Mouse (Mus musculus) midbrain, postnatal 0 days (tissue): ENCODE results near the gene Tbc1d32. TPM values are rescaled to one million over a fixed set of nuclear protein-coding genes. Genes with fewer than 3 reads are reported as not detected.

Experiments used
- ATAC-seq: fragments of 200-750 bp; cut with Nextera tagmentation; 2 replicates; pipeline ENCODE4 v1.8.0; 2017; ENCODE audit warnings: moderate number of reproducible peaks, mild to moderate bottlenecking, moderate TSS enrichment, moderate library complexity; ENCODE audit not compliant: low FRiP score
- DNase-seq: peaks from one replicate; pipeline ENCODE4 v3.0.0-alpha.2; 2015; ENCODE audit warnings: low spot score
- H3K27ac ChIP-seq: fragments of 300-500 bp; sonication (generic); 2 replicates; pipeline ENCODE4 v1.5.1; 2014; ENCODE audit warnings: low read depth, mild to moderate bottlenecking, low read length, mixed read lengths
- H3K27me3 ChIP-seq: fragments of 300-500 bp; sonication (generic); 2 replicates; pipeline ENCODE4 v1.6.1; 2014; ENCODE audit warnings: low read length, control low read depth, mixed read lengths; ENCODE audit not compliant: insufficient read depth
- H3K36me3 ChIP-seq: fragments of 300-500 bp; sonication (generic); 2 replicates; pipeline ENCODE4 v1.6.1; 2014; ENCODE audit warnings: low read length, control low read depth, mixed read lengths; ENCODE audit not compliant: insufficient read depth
- H3K4me1 ChIP-seq: fragments of 300-500 bp; sonication (generic); 2 replicates; pipeline ENCODE4 v1.6.1; 2014; ENCODE audit warnings: mild to moderate bottlenecking, control low read depth, antibody characterized with exemption, low read length, mixed read lengths; ENCODE audit not compliant: insufficient read depth
- H3K4me2 ChIP-seq: fragments of 300-500 bp; sonication (generic); 2 replicates; pipeline ENCODE4 v1.6.1; 2014; ENCODE audit warnings: low read depth, mild to moderate bottlenecking, low read length, mixed read lengths; ENCODE audit not compliant: poor library complexity, severe bottlenecking
- H3K4me3 ChIP-seq: fragments of 300-500 bp; sonication (generic); 2 replicates; pipeline ENCODE4 v1.5.1; 2014; ENCODE audit warnings: low read depth, mild to moderate bottlenecking, low read length, moderate library complexity
- H3K9ac ChIP-seq: fragments of 300-500 bp; sonication (generic); replicated peaks from 2 replicates; pipeline ENCODE4 v1.6.1; 2014; ENCODE audit warnings: mild to moderate bottlenecking, low read length, moderate library complexity, mixed read lengths; ENCODE audit not compliant: poor library complexity, severe bottlenecking
- H3K9me3 ChIP-seq: fragments of 300-500 bp; sonication (generic); 2 replicates; pipeline ENCODE4 v1.6.1; 2016; ENCODE audit warnings: low read length, control low read depth
- CTCF ChIP-seq: IDR thresholded peaks from 2 replicates; pipeline ENCODE4 v1.5.1; 2016; ENCODE audit warnings: antibody characterized with exemption, mild to moderate bottlenecking
- WGBS: fragments of 180-500 bp; shearing (Covaris S2); extraction: QIAGEN DNeasy Blood & Tissue Kit; methylation state at CpG from one replicate; pipeline ENCODE4 v1.1.7; 2014; 5-methylcytosine and 5-hydroxymethylcytosine counted together
- polyA plus RNA-seq: library from polyadenylated mRNA; unstranded; fragments of >200 nt; fragmentation: Nextera tagmentation; extraction: Ambion mirVana; gene quantifications from 2 replicates; pipeline ENCODE4 v1.2.1, GENCODE M21; 2015
- total RNA-seq: library from RNA; depleted of rRNA; stranded (reverse); fragments of >200 nt; gene quantifications from 2 replicates; pipeline ENCODE4 v1.2.3, GENCODE M21; 2014

Gene Tbc1d32
- total and polyA plus RNA-seq, 2 experiments from 2014 or later, result 2.1 to 5.5 TPM

GRCm38 (mm10) chr10:56099641-56100310, 128.7 kb downstream of the Tbc1d32 start:
- H3K9me3 ChIP-seq, result no peaks in the 10 kb centered on the region
- H3K27me3 ChIP-seq, result no peaks in the 10 kb centered on the region
- 94% methylated on average over 3 of the region's 3 CpGs for WGBS
- H3K9ac ChIP-seq, result no peak overlapping the region
- TF ChIP-seq CTCF, result no peak
- H3K4me2 ChIP-seq, result no peak overlapping the region
- H3K4me1 ChIP-seq, result no peaks in the 10 kb centered on the region
- H3K4me3 ChIP-seq, result no peak overlapping the region
- no peak overlapping the region for H3K27ac ChIP-seq
- no peaks in the 10 kb centered on the region; the same call in 1 of the 2 replicates for H3K36me3 ChIP-seq
- ATAC-seq, result no peak
- DNase-seq, result no peak

- Histone ChIP-seq H3K27me3 (no peaks in the 10 kb centered on the region), H3K9ac (no peak overlapping the region), H3K36me3 (no peaks in the 10 kb centered on the region; the same call in 1 of the 2 replicates), H3K9me3 (no peaks in the 10 kb centered on the region), H3K4me1 (no peaks in the 10 kb centered on the region), H3K27ac (no peak overlapping the region), H3K4me3 (no peak overlapping the region), H3K4me2 (no peak overlapping the region)
- 95% methylated on average over 3 of the region's 3 CpGs for WGBS
- DNase-seq (no peak), ATAC-seq (no peak)
- no peak for TF ChIP-seq CTCF
These were observed 129.4 kb downstream of the Tbc1d32 start for GRCm38 (mm10) chr10:56099126-56099525.

- Histone ChIP-seq H3K27me3 (no peaks in the 10 kb centered on the region), H3K4me3 (no peak overlapping the region), H3K4me2 (no peak overlapping the region), H3K4me1 (no peaks in the 10 kb centered on the region), H3K27ac (no peak overlapping the region), H3K9me3 (no peaks in the 10 kb centered on the region), H3K36me3 (no peaks in the 10 kb centered on the region; the same call in 1 of the 2 replicates), H3K9ac (no peak overlapping the region)
- DNase-seq (no peak), ATAC-seq (no peak)
- TF ChIP-seq CTCF, result no peak
These were observed 131.7 kb downstream of the Tbc1d32 start for GRCm38 (mm10) chr10:56096757-56097156.

GRCm38 (mm10) chr10:56094586-56094985, 133.9 kb downstream of the Tbc1d32 start:
- no peaks in the 10 kb centered on the region for H3K27me3 ChIP-seq
- H3K4me1 ChIP-seq, result no peaks in the 10 kb centered on the region
- no peak overlapping the region for H3K27ac ChIP-seq
- no peak overlapping the region for H3K4me3 ChIP-seq
- ATAC-seq (no peak), DNase-seq (no peak)
- H3K4me2 ChIP-seq, result no peak overlapping the region
- no peaks in the 10 kb centered on the region for H3K9me3 ChIP-seq
- TF ChIP-seq CTCF, result no peak
- 74% methylated on average over 5 of the region's 5 CpGs for WGBS
- H3K36me3 ChIP-seq, result no peaks in the 10 kb centered on the region
- H3K9ac ChIP-seq, result no peak overlapping the region

- no peak for TF ChIP-seq CTCF
- ATAC-seq, result no peak
These were observed 138.8 kb downstream of the Tbc1d32 start for GRCm38 (mm10) chr10:56089714-56090113.

GRCm38 (mm10) chr10:56062746-56063145, 165.7 kb downstream of the Tbc1d32 start:
- Histone ChIP-seq H3K4me1 (no peaks in the 10 kb centered on the region), H3K36me3 (no peaks in the 10 kb centered on the region), H3K9ac (no peak overlapping the region), H3K27me3 (no peaks in the 10 kb centered on the region), H3K9me3 (no peaks in the 10 kb centered on the region), H3K27ac (no peak overlapping the region), H3K4me2 (no peak overlapping the region), H3K4me3 (no peak overlapping the region)
- DNase-seq, result no peak
- WGBS, result 92% methylated on average over 2 of the region's 2 CpGs
- ATAC-seq, result no peak
- no peak for TF ChIP-seq CTCF

More at GRCm38 (mm10) chr10:56089714-56090113, 138.8 kb downstream of the Tbc1d32 start:
- Histone ChIP-seq H3K9ac (no peak overlapping the region), H3K4me2 (no peak overlapping the region), H3K4me3 (no peak overlapping the region), H3K27ac (no peak overlapping the region), H3K36me3 (no peaks in the 10 kb centered on the region), H3K9me3 (no peaks in the 10 kb centered on the region), H3K27me3 (no peaks in the 10 kb centered on the region), H3K4me1 (no peaks in the 10 kb centered on the region)
- WGBS, result 89% methylated on average over 4 of the region's 4 CpGs
- DNase-seq, result no peak
